ENCODE assay signal across 8 mouse cellular contexts in the genomic region with DNA sequence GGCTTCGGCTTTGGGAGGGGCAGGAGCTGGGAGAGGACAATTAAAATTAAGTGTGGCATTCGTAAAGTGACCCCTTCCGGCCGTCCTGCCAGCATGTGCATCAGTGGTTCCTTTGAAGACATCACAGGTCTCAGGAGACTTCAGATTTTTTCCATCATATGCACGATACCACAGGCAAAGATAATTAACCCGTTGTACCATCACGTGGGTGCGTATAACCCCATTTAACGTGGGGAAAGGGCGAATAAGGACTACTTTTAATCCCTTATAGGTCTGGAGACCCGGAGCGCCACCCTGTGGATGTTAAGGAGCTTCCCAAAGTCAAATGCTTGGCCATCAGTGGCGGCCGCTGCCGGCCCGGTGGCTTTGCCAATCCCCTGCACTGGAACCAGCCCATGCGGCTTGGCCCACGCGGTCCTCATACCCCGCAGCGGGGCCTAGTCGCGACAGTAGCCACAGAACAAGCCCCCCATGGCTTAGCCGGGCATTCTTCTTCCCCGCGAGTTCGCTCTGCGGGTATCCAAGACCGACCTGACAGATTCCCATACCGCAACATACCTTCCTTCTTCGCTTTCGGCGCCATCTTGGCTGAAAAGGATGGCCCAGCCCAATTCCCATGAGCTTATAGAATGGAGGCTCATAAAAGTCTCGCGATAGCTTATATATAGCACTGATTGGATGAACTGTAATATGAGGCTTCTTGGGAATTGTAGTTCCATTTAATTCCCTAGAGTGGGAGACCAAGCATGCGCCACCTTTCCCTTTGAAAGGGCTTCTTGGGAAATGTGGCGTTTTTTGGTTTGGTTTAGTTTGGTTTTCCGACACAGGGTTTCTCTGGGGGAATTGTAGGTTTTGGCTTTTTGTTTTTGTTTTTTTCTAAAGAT. TPM values are rescaled to one million over a fixed set of nuclear protein-coding genes. Genes with fewer than 3 reads are reported as not detected.
DNase-seq lines count a peak whose midpoint lies in the region; ATAC-seq and TF ChIP-seq lines count a peak whose summit lies in the region.

A gene (minus strand): TSS at position 624 of the 884 bp plus-strand sequence.

- H3K79me2 ChIP-seq in liver, adult 2 months (ENCODE audit: control insufficient read depth, insufficient read depth, low read length), result peaks cover 5% of the 10 kb centered on the region; the same call in 1 of the 2 replicates

- peak; percentile 69; the same call in 1 of the 2 replicates for TF ChIP-seq POLR2A in brain, embryonic 14.5 days (IDR thresholded peaks at IDR 0.05; ENCODE audit: borderline replicate concordance, extremely low read depth, insufficient read depth, insufficient read length, poor library complexity, severe bottlenecking)
- TF ChIP-seq POLR2A in liver, adult 2 months (IDR thresholded peaks at IDR 0.05; ENCODE audit: extremely low read depth, insufficient read depth, low read length), result peak; percentile 72; the same call in 1 of the 2 replicates

- no peaks in the 10 kb centered on the region for H3K9me3 ChIP-seq in heart, embryonic 13.5 days
- H3K9me3 ChIP-seq in kidney, postnatal 0 days (replicated peaks; ENCODE audit: low read length), result no peaks in the 10 kb centered on the region

- peak; percentile 36; the same call in 1 of the 2 replicates for TF ChIP-seq CTCF in brain, embryonic 14.5 days (IDR thresholded peaks at IDR 0.05; ENCODE audit: borderline replicate concordance, extremely low read depth, insufficient read depth, insufficient read length)
- TF ChIP-seq CTCF in kidney, postnatal 0 days (IDR thresholded peaks at IDR 0.05; ENCODE audit: low read depth), result peak; percentile 57
- peak; percentile 20; the same call in 1 of the 2 replicates for TF ChIP-seq CTCF in liver, adult 2 months (IDR thresholded peaks at IDR 0.05; ENCODE audit: low read depth, low read length)

- peak within 1 kb of the TSS; percentile 89 for H3K27ac ChIP-seq in heart, embryonic 13.5 days (replicated peaks)
- peak within 1 kb of the TSS; percentile 87 for H3K27ac ChIP-seq in kidney, postnatal 0 days
- peak within 1 kb of the TSS; percentile 54 for H3K27ac ChIP-seq in liver, adult 2 months (replicated peaks; ENCODE audit: insufficient read depth, low read depth, low read length)

- peak within 1 kb of the TSS; percentile 86 for H3K4me2 ChIP-seq in heart, embryonic 13.5 days
- H3K4me2 ChIP-seq in kidney, postnatal 0 days (ENCODE audit: low read length), result peak within 1 kb of the TSS; percentile 78

- ATAC-seq in heart, embryonic 13.5 days (ENCODE audit: extremely low read depth, insufficient number of reproducible peaks, low FRiP score, low TSS enrichment), result peak; percentile 76
- peak; percentile 88 for ATAC-seq in kidney, postnatal 0 days (replicated peaks; ENCODE audit: low FRiP score, low read depth)
- peak; percentile 93 for ATAC-seq in monocyte, adult 5-6 weeks (replicated peaks; ENCODE audit: insufficient number of reproducible peaks, low FRiP score, low TSS enrichment, poor library complexity, severe bottlenecking)

- under 1% methylated on average over 38 of the region's 38 CpGs for WGBS in heart, embryonic 13.5 days
- WGBS in kidney, postnatal 0 days, result under 1% methylated on average over 38 of the region's 38 CpGs
- WGBS in liver, adult 2 months, result under 1% methylated on average over 38 of the region's 38 CpGs

- H3K36me3 ChIP-seq in heart, embryonic 13.5 days, result peaks cover 34% of the 10 kb centered on the region
- H3K36me3 ChIP-seq in kidney, postnatal 0 days (ENCODE audit: insufficient read depth, low read length), result peaks cover 19% of the 10 kb centered on the region; the same call in 1 of the 2 replicates
- peaks cover 19% of the 10 kb centered on the region for H3K36me3 ChIP-seq in liver, adult 2 months (ENCODE audit: control insufficient read depth, insufficient read depth, low read length)

- H3K4me3 ChIP-seq in heart, embryonic 13.5 days, result peak within 1 kb of the TSS; percentile 73
- H3K4me3 ChIP-seq in kidney, postnatal 0 days (replicated peaks; ENCODE audit: low read depth, low read length), result peak within 1 kb of the TSS; percentile 68
- H3K4me3 ChIP-seq in liver, adult 2 months (ENCODE audit: insufficient read depth, low read depth, low read length), result peak within 1 kb of the TSS; percentile 73

- peak within 1 kb of the TSS; percentile 92 for H3K9ac ChIP-seq in heart, embryonic 13.5 days
- H3K9ac ChIP-seq in kidney, postnatal 0 days (ENCODE audit: low read depth, low read length), result peak within 1 kb of the TSS; percentile 81
- H3K9ac ChIP-seq in liver, adult 2 months (ENCODE audit: low read depth, low read length), result peak within 1 kb of the TSS; percentile 87

- no peaks in the 10 kb centered on the region for H3K27me3 ChIP-seq in heart, embryonic 13.5 days (replicated peaks)
- H3K27me3 ChIP-seq in kidney, postnatal 0 days (ENCODE audit: insufficient read depth, low read length), result no peaks in the 10 kb centered on the region
- H3K27me3 ChIP-seq in liver, adult 2 months (ENCODE audit: control insufficient read depth, insufficient read depth, low read length), result no peaks in the 10 kb centered on the region

- DNase-seq in CD4-positive helper T cell, adult 2 months (ENCODE audit: low read depth, low spot score), result peak; percentile 92
- DNase-seq in brain, embryonic 14.5 days (ENCODE audit: low read depth), result peak; percentile 98
- DNase-seq in fibroblast of lung, adult 2 months (ENCODE audit: low read depth), result peak; percentile 78
- peak; percentile 99 for DNase-seq in kidney, postnatal 0 days (ENCODE audit: low spot score)
- DNase-seq in liver, adult 2 months (ENCODE audit: extremely low read depth, low read depth, low spot score), result peak; percentile 95
- DNase-seq in spleen, postnatal 36 days (ENCODE audit: low spot score in 2 of 2), result peak; percentile 79 to 87

- peaks cover 44% of the 10 kb centered on the region for H3K4me1 ChIP-seq in heart, embryonic 13.5 days
- H3K4me1 ChIP-seq in kidney, postnatal 0 days (replicated peaks; ENCODE audit: insufficient read depth, low read length), result peaks cover 22% of the 10 kb centered on the region
- H3K4me1 ChIP-seq in liver, adult 2 months (ENCODE audit: control insufficient read depth, insufficient read depth, low read length), result peaks cover 7% of the 10 kb centered on the region

RNA-seq across cellular contexts. Expression of the gene that starts here (rescaled TPM):
- 1,462 and 1,587 TPM in 2 replicates for polyA plus RNA-seq in brain, embryonic 14.5 days (2012; rRNA removed)
- polyA plus RNA-seq in heart, embryonic 13.5 days (2015; fragmentation: Nextera tagmentation; extraction: Ambion mirVana), result 833 and 868 TPM in 2 replicates
- polyA plus RNA-seq in kidney, postnatal 0 days (2015; fragmentation: Nextera tagmentation; extraction: Ambion mirVana), result 1,409 and 1,636 TPM in 2 replicates
- total RNA-seq in liver, adult 2 months (2014; rRNA removed), result 318 and 352 TPM in 2 replicates
- polyA plus RNA-seq in liver, adult 2 months (2012; rRNA removed), result 88.5 and 110 TPM in 2 replicates
- 1,700 to 2,580 TPM (median 2,203 TPM) in 3 replicates for total RNA-seq in monocyte, adult 5-6 weeks (2017)

Comparison
In these comparisons a context has a peak if more than half of its experiments do, and no peak if none do; other contexts are left out.
1. Peak in every context shown above with its lines: DNase-seq, ATAC-seq, H3K4me3 ChIP-seq and H3K27ac ChIP-seq.